Mouse (Mus musculus): Measurements from ENCODE around the gene Gm438.
"Not testable (repeated sequence)": the region's sequence is repeated elsewhere in the genome, so short reads cannot be mapped to it uniquely, and the experiment has no call there.

Gm438 gene

GRCm38 (mm10) chr4:144786483-144786882, at the start of gene Gm438:
TSS of gene Gm438 (minus strand) at chr4:144786583.
- no peak for DNase-seq (ENCODE audit: low spot score)

GRCm38 (mm10) chr4:144824706-144825105, 38.3 kb upstream of the Gm438 start:
- no peak for DNase-seq (ENCODE audit: low spot score)

GRCm38 (mm10) chr4:144823996-144824395, 37.6 kb upstream of the Gm438 start:
- no peak for DNase-seq (ENCODE audit: low spot score)

- not testable (repeated sequence) for DNase-seq (ENCODE audit: low spot score)
These were observed 20.8 kb upstream of the Gm438 start for GRCm38 (mm10) chr4:144807135-144807534.

- no peak for DNase-seq (ENCODE audit: low spot score)
These were observed 17.2 kb upstream of the Gm438 start for GRCm38 (mm10) chr4:144803633-144804032.

- DNase-seq (ENCODE audit: low spot score) = no peak
These were observed 3.8 kb upstream of the Gm438 start for GRCm38 (mm10) chr4:144790141-144790540.

- DNase-seq (ENCODE audit: low spot score) = no peak
These were observed 3.7 kb downstream of the Gm438 start for GRCm38 (mm10) chr4:144782476-144783197.

GRCm38 (mm10) chr4:144765722-144766121, 20.7 kb downstream of the Gm438 start:
- peak; percentile 41 for DNase-seq (ENCODE audit: low spot score)

GRCm38 (mm10) chr4:144749139-144749538, 37.2 kb downstream of the Gm438 start:
- DNase-seq (ENCODE audit: low spot score) = no peak

Data from retina, embryonic 14.5 days (tissue).